Mouse (Mus musculus) testis, postnatal 10 days (tissue): Measurements from ENCODE around the gene Hist1h2be.
"Not testable (repeated sequence)": the region's sequence is repeated elsewhere in the genome, so short reads cannot be mapped to it uniquely, and the experiment has no call there.

Source experiments
- DNase-seq: peaks from one replicate; pipeline ENCODE4 v3.0.0; 2021; ENCODE audit warnings: low spot score

Hist1h2be gene

DNA sequence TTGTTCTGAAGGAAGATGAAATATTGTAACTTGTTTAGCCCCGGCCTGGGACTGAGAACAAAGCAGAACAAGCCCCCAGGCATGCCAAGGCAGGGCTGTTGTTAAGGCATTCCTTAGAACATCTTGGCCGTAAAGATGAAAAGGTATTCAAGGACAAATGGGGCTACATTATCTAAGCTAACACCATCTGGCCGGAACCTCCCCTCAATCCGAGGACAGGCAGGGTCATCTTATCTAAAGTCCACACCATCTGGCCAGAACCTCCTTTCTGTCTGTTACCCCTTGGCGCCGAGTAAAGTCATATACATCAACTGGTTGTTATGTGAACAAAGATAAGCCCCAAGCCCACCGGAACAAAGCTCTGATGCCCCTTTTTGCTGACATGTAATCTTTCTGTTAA, 29.0 kb downstream of the Hist1h2be start:
- DNase-seq, result not testable (repeated sequence)

- DNase-seq, result no peak
Measured at GRCm38 (mm10) chr13:23591206-23591605, 29.7 kb downstream of the Hist1h2be start.

DNA sequence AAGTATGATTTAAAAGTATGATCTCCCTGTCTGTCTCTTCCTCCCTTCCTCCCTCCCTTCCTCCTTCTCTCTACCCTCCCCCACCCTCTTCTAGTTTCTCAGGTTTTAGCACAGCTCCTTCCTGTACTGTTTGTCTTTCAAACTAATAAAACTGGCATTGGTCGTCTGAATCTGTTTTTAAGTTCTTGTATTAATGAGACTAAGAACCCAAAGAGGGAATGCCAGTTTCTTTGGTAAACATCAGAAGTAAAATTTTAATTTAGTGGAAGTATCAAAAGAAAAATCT, 34.0 kb downstream of the Hist1h2be start:
- no peak for DNase-seq

DNA sequence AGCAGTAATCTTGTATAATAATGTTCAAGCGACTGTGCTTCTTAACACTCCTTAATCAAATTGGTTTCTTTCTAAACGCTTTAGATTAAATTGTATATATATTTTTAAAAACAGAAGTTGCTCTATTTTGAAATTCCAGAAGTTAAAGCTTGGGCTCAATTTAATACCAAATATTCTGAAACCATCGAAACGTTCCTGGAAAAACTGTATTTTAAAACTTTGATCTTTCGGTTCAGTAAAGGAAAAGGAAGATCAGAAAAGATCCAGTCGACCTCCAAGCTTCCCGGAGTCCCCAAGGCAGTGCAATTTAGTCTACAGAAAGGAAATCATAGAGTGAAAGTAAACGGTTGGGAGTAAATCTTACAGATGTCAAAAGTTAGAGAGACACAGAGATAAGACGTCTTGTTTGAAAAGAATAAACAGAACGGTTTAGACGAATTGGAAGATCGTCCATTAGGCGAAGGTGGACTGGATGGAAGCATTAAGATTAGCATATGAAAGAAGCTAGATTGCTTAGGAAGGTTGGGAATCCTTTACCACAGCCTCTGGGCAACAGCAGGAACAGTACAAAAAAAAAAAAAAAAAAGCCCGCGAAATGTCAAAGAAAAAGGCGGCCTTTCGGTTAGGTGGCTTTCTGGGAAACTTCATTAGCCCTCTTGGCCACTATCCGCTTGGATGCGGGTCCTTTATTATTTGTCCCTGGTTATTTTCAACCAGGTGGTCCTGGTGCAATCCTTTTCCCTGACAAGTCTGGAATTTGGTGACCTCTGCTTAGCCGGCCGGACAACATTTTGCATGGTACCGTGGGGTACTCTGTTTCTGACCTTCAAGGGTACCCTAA, 34.6 kb downstream of the Hist1h2be start:
- DNase-seq, result no peak

DNA sequence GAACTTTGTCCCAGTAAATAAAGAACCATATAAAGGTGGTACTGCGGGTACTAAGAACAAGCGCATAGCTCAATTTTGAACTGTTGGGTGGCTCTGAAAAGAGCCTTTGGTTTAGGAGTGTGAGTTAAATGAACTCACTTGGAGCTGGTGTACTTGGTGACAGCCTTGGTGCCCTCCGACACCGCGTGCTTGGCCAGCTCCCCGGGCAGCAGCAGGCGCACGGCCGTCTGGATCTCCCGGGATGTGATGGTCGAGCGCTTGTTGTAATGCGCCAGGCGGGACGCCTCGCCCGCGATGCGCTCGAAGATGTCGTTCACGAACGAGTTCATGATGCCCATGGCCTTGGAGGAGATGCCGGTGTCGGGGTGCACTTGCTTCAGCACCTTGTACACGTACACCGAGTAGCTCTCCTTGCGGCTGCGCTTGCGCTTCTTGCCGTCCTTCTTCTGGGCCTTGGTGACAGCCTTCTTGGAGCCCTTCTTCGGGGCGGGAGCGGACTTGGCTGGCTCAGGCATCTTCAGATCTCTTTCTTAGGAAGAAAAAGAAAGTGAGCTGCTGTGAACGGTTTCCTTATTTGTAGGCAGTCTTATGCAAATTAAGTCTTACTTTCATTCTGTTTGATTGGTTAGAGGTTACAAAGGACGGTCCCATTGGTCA, 35.4 kb downstream of the Hist1h2be start:
- DNase-seq, result peak; percentile 58

DNA sequence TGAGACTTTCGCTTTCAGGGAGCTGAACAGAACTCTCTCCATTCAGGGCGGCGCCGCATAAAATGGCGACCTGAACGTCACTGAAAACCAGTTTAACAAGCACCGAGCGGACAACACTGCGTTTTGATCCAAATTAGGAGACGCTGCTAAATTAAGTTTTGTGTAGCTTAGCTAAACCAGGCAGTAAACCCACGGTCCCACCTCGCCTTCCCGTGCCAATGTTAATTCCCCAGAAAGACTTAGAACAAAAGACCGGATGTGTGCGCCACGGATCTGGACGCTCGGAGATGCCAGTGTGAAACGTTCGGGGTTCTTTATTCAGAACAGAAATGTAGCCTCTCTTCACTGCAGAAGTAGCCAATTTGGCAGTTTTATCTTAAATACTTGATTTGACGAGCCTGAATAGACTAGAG, 35.9 kb downstream of the Hist1h2be start:
- DNase-seq, result peak; percentile 74

DNA sequence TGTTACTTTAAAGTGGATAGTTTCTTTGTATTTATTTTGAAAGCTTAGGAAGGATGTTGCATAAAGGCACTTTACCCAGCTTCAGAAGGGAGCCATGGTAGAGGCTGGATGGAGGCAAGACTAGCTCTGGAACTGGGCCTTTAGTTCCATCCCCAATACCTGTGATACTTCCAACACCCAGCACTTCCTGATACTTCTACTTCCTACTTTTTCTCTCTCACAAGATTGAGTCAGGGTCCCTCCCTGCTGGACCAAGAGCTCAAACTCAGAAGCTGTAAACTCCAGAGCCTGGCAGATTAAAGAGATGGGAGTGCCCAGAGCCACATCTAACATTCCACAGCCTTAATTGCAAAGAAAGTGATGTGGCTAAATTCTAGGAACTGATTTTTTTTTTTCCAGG, 36.6 kb downstream of the Hist1h2be start:
- no peak for DNase-seq

DNA sequence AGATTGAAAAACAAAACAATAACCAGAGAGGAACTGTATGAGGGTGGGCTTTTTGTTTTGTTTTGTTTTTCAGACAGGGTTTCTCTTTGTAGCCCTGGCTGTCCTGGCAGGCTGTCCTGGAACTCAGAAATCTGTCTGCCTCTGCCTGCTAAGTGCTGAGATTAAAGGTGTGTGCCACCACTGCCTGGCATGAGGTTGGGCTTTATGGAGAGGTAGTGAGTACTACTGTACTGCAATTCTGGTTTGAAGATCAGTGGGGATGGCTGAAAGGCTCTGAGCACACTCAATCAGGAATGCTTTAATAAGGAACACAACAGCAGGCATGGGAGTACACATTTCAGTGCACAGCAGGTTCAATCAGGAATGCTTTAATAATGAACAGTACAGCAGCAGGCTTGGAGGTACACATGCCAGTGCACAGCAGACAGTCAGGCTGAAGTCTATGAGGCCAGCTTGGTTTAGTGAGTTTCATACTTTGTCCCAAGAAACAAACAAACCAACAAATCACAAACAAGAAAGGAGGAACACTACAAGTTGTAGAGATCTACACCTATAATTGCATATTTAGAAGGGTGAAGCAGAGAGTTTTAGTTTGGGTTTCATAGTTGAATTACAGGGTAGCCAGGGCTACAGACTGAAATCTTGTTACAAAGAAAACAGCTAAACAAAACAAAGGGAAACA, 37.4 kb downstream of the Hist1h2be start:
- no peak for DNase-seq

DNA sequence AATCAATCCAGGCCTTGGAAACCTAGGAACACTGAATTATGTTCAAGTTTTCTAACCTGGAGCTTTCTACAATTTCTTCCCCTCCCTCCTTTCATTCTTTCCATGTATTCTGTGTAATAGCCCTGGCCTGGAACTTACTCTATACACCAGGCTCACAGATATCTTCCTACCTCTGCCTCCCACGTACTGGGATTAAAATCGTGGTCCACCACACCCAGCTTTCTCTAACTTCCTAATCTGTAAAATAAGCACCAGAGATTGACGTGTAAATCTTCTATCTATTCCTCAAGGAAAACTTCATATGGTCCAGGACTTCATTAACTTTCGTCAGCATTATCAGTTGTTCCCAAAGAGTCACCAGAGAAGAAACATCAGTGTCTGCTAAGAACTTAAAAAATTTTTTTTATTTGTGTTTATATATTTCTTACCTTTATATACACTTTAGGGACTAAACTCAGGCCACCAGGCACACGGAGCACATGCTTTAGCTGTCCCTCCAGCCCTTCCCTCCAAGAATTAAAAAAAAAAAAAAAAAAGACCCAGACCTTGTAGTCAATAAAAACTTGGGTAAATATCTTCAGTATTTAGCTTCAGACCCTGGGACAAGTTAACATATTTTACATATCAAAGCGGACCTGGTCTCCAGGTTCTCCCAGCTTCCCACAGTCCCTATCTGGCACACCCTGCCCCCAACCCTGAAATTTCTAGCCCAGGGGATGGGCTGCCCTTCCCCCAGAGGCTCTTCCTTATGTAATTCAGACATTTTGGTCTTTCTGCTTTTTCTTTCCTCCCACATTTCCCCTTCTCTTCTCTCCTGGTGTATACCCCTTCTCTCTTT, 38.5 kb downstream of the Hist1h2be start:
- DNase-seq, result no peak

DNA sequence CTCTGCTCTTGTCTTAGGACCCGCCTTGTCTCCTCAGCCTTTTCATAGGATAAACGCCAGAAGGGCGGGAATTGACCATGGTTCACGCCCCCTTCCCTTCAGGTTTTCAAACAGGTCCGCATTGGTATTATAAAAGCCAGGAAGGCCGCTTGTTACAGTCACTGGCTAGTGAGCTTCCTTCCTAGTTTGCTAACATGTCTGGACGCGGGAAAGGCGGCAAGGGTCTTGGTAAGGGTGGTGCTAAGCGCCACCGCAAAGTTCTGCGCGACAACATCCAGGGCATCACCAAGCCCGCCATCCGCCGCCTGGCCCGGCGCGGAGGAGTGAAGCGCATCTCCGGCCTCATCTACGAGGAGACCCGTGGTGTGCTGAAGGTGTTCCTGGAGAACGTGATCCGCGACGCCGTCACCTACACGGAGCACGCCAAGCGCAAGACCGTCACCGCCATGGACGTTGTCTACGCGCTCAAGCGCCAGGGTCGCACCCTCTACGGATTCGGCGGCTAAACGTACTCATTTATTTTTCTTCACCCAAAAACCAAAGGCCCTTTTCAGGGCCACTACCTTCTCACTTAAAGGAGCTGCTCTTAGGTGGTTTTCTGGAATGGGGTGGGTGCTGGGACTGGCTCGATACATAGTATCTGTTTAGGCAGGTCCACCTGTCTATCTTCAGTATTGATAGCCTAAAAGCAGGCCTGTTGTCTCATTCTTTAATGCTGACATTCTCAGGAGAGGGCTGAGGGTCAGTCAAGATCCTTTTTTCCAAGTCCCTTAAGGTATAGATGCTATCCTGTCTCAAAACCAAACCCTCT, 39.3 kb downstream of the Hist1h2be start, which contains the start of gene Hist1h4d:
Hist1h4d (plus strand) TSS at position 191 of the 811 bp plus-strand sequence.
- DNase-seq, result peak; percentile 91

DNA sequence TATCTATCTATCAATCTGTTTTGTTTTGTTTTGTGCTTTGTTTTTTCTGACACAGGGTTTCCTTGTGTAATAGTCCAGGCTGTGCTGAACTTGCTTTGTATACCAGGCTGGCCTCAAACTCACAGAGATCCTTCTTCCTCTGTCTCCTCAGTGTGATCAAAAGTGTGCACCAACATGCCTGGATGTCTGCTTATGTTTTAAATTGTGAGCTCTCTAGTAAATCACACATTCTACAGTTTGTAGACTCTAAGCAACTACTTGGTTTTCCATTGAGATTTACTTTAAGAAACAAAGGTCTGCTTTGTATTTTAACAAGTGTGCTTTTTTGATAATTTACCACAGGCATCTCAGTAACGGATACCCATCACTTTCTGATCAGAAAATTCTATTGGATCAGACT, 43.1 kb downstream of the Hist1h2be start:
- DNase-seq, result no peak

GRCm38 (mm10) chr13:23576906-23577639, 43.9 kb downstream of the Hist1h2be start:
- no peak for DNase-seq

DNA sequence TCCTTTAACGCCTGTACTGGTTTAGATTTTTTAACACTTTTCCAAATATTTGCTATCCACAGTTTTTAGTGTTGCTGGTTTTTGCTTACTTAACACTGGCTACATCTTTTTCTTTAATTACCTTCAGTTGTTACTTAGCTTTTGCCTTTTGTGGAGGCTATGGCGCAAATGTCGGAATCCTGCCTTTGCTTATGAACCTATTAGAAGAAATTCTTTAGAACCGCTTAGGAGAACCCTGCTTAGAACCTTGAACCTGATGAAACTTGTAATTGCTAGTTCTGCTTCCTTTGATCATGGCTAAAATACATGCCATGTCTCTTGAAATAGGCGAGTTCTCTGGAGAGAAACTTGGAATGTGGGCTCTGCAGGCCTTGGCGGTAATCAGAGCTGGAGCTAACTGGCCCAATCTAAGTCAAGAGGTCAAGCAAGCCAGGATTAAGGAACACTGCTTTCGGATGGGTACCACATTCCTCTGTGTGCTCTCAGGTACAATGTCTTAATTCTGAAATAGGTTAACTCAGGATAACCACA, 44.5 kb downstream of the Hist1h2be start:
- DNase-seq, result no peak

DNA sequence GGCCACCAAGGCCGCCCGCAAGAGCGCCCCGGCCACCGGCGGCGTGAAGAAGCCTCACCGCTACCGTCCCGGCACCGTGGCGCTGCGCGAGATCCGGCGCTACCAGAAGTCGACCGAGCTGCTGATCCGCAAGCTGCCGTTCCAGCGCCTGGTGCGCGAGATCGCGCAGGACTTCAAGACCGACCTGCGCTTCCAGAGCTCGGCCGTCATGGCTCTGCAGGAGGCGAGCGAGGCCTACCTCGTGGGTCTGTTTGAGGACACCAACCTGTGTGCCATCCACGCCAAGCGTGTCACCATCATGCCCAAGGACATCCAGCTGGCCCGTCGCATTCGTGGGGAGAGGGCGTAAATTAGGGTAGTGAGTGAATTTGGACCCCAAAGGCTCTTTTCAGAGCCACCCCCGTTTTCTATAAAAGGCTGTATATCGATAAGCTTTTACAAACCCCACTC, 45.0 kb downstream of the Hist1h2be start:
- DNase-seq, result not testable (repeated sequence)

- DNase-seq, result no peak
Measured at GRCm38 (mm10) chr13:23575271-23575851, 45.6 kb downstream of the Hist1h2be start, which contains the start of gene Hist1h3d. Gene Hist1h3d, plus strand, starts transcription at chr13:23575763.

DNA sequence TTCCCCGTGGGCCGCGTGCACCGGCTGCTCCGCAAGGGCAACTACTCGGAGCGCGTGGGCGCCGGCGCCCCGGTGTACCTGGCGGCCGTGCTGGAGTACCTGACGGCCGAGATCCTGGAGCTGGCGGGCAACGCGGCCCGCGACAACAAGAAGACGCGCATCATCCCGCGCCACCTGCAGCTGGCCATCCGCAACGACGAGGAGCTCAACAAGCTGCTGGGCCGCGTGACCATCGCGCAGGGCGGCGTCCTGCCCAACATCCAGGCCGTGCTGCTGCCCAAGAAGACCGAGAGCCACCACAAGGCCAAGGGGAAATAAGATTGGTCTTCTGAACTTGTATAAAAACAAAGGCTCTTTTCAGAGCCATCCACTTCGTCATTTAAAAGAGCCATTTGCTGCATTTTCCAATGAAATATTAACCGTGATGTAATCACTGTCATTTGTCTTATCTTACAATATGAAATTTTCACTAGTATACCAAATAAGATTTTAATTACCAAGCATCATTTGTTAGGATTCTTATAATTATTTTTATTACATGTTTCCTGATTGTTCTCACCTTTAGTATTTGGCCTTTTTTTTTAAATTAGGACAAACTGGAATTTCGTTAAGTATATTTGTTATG, 46.3 kb downstream of the Hist1h2be start:
- DNase-seq, result not testable (repeated sequence)

DNA sequence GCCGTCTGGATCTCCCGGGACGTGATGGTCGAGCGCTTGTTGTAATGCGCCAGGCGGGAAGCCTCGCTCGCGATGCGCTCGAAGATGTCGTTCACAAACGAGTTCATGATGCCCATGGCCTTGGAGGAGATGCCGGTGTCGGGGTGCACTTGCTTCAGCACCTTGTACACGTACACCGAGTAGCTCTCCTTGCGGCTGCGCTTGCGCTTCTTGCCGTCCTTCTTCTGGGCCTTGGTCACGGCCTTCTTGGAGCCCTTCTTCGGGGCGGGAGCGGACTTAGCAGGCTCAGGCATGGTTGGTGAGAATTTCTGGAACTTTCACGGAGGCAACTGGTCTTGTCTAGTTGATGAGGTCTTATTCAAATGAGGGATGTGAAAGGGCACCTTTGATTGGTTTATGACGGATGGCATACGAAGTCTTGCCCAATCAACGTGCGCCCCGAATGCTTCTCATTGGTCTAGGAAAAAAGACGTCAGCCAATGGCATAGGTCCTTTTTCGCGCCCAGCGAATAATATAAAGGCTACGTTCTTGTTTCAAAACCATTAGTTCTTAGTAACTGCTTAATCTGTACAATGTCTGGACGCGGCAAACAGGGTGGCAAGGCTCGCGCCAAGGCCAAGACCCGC, 46.9 kb downstream of the Hist1h2be start, which contains the start of the genes Hist1h2bf and Hist1h2ad:
Hist1h2bf (minus strand) TSS at position 299 of the 627 bp plus-strand sequence.
Hist1h2ad (plus strand) TSS at position 484 of the 627 bp plus-strand sequence.
- DNase-seq, result peak; percentile 80
